Mouse (Mus musculus) megakaryocyte progenitor cell, adult 5-6 weeks (primary cell): ENCODE data around the gene Styk1. TPM values are rescaled to one million over a fixed set of nuclear protein-coding genes. Genes with fewer than 3 reads are reported as not detected.

Source experiments
- ATAC-seq: replicated peaks from 2 replicates; pipeline ENCODE4 v1.8.0; 2016; ENCODE audit warnings: mild to moderate bottlenecking, moderate TSS enrichment, inconsistent platforms; ENCODE audit not compliant: poor library complexity
- total RNA-seq, 2 experiments: library from RNA; stranded (forward) in 1 of 2; stranded (reverse) in 1 of 2; fragments of 157-497, 149-512 nt in 1 of 2; fragments of 200-1000 nt in 1 of 2; gene quantifications; 2 replicates each; pipeline versions ENCODE4 v1.2.3 to v1.2.4; 2015 to 2017

Styk1 gene
- total RNA-seq, 2 experiments from 2014 or later, result 0.08 to 0.32 TPM

DNA sequence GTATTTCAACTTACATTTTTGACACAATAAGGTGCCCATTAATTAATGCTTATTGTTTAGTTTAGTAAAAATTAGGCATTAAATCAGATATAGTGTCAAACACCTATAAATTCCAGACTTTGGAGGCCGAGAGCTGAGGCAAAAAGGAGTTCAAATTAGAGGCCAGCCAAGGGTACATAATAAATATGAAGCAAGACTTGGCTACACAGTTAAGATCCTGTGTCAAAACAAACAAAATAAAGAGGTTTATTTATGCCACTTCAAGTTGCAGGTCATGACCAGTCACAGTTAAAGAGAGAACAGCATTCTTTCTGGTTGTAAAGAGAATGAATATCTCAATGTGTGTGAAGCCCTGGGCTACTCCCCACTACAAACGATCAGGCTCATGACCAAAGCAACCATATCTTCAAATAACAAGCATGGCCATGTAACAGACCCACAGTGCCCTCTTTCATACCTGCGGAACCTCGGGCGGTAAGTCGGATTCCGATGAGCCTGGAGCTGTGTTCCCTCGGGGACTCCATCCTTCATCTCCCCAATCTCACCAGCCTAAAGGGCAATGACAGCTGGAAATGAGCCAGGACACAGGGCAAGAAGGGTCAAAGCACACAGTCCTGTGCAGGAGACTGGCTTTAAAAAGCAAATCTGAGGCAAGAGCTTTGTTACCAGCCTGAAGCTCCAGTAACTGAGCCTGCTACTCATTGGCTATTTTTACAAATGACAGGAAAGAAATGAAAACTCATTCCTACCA lies 16.6 kb upstream of the Styk1 start:
- no peak for ATAC-seq

DNA sequence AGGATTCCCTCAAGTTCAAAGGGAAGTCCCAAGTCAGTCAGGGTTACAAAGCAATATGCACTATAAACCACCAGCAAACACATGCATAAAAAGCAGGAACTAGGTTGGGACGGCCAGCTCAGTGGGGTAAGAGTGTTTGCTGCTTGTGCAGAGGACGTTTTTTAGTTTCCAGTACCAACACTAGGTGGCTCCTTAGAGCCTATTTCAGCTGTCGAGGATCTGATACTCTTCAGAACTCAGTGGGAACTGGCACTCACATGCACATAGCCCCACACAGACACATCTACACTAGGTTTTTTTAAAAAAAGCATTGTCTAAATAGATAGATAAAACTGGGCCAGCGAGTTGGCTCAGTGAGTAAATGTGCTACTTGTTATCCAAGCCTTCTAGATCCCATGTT lies 13.7 kb upstream of the Styk1 start:
- peak; percentile 69 for ATAC-seq

DNA sequence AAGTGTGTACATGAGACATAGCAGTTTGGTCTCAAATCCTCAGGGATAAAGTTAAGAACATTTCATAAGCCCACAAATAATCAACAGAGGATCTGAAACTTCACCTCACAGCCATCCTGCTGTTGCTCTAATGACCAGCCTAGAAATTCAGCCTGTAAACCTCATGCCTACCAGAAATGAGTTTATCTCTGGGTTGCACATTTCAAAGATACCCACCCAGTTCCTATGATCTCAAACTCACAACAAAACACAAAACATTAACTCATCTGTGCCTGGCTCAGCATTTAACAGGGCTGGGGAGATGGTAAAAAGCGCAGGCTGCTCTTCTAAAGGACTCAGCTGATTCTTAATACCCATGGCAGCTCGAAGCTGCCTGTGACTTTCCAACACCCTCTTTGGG lies 11.0 kb upstream of the Styk1 start:
- ATAC-seq, result peak; percentile 58

DNA sequence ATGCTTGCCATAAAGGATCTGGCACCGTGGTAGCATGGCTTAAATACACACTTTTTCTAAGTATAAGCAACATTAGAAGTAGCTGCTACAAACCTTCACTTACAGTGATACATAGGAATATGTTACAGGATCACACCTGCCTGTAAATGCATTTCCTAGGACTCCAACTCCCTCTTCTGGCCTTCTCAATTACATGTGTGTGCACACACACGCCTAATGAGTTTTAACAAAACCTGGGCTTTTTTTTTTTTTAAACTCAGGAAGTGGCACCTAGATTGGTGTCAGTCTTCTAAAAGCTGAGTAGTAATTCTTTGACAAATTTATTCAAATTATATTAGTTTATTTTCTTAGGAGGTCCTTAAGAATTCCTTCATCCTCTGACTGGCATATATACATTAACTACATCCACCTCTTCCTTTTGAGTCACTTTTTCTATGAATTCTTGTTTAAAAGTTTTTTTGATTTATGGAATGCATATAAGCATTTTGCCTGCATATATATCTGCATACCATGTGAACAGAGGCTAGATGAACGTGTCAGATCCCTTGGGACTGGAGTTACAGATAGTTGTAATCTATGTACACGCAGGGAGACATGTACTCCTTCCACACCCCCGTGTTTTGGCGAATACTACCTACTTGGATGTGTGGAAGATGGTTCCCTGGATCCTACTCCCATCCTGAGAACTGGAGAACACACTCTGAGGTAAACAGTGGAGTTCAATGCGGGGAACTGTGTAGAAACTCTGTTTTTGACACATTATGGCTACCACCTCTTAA lies 9.8 kb upstream of the Styk1 start:
- ATAC-seq, result no peak

DNA sequence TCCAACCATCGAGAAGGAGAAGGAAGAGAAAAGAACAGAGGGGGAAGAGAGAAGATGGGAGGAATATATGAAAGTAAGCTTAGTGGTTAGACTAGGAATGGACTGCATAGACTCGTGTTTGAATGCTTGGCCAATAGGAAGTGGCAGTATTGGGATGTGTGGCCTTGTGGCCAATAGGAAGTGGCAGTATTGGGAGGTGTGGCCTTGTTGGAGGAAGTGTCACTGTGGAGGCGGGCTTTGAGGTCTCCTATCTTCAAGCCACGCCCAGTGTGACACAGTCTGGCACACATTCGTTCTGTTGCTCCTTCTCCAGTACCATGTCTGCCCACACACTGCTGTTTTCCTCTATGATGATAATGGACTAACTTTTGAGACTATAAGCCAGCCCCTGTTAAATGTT lies 7.3 kb upstream of the Styk1 start:
- peak; percentile 57 for ATAC-seq

DNA sequence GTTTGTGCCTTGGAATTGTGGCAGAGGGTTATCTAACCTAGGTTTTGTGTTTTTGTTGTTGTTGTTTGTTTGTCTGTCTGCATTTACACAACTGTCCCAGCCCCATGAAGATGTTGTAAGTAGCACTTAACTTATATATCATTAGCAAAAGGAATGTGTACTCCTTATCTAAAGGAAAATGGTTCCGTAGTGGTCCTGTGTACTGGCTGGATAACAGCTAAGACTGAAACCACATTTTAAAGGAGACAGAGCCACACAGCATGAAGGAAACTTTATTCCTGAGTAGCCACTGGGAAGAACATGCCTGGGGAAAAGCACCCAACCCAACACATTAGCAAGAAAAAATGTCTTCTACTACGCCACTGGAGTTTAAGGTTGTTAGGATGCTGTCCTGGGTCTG lies 6.1 kb upstream of the Styk1 start:
- ATAC-seq, result peak; percentile 21; the same call in 1 of the 2 replicates

DNA sequence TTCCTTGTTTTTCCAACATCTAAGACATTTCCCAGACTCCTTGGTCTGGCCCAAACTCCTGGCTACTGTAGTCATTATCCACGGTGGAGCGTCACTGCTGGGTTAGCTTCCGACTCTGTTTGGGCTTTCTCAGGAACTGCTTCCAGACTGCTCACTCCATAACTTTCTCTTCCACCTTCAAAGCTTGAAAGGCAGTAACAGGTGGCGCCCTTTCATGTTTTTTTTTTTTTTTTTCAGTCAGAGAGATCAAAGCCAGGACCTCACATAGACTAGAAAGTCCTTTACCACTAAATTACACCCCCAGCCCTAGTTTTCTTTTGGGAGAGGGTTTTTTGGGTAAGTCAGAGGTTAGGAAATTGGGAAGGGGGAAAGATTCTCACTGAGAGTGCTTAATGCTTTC lies 1.5 kb upstream of the Styk1 start:
- ATAC-seq, result no peak

DNA sequence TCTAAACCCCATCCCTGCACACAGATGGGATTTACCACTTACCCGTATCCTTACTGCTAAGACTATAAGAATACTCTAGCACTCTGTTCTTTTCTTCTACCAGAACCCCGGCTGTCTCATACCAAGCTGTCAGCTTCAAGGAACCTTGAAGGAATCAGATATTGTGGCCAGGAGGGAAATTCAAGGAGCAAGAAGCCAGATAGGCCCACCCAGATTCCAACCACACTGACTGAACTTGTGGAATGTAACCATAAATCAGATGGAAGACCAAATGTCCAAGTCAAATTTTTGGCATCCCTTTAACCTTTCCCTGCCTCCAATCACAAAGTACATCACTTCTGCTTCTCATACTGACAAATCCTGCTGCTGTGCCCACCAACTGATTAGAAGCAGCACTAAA lies 6.4 kb downstream of the Styk1 start:
- no peak for ATAC-seq

DNA sequence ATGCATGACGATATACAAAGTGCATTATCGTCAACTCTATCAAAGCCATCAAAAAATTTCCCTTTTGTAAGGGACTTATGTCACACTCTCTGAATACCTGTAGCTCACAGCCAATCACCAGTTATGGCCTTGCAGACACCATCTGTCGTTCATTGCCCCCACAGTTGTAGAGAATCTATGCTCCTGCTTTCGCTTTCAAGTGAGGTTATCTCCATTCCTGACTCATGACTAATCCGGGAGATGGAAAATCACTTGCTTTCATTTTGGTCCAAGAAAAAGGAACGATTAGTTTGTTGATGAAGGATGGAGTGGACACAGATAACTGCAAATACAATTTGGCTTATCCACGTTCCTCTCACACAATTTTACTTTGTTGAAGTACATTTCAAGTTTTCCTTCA lies 9.1 kb downstream of the Styk1 start:
- ATAC-seq, result no peak

DNA sequence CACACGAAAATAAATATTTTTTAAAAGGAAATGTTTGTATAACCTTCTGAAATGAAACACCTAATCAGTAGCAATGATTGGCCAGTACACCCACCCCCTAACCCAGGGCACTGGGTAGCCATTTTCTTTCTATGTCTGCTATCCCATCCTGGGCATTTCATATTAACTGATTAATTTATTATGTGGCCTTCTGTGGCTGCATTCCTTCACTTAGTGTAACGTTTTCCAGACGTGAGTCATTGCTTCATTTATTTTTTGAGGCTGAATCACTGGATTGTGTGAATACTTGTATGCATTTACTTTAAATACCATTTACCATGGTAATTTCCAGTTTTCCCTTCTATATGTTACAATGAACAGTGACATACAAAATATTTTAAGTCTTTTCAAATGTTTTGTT lies 13.3 kb downstream of the Styk1 start:
- no peak for ATAC-seq

DNA sequence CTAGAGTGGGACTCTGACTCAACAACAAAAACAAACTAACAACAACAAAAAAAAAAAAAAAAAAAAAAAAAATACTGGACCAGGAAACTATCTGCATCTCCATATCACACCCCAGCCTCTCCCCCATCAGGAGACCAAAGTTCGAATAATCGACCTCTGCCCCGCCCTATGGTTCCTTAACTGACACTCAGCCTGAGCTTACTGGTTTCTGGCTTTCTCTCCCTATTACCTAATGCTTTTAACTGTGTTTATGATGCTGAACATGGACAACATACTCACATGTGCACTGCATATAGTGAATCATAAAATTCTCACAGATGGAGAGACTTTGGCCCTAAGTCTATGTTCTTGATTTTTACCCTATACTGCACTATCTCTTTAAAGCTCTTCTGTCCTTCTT lies 14.1 kb downstream of the Styk1 start:
- ATAC-seq, result no peak

DNA sequence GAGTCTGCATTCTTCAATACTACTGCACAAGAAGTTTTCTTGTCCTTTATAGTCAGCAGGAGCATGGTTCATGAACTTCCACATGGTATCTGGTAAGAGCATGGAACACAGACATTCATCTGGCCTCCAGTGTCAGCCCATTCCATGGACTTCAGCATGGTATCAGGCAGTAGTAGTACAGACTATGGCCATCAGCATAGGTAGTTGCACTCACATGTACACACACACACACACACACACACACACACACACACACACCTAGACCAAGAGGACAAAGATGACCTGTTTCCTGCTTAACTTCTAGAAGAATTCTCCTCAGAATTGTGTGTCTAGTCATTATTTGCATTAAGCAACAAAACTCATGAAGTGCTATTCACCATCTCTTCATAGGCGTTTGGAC lies 14.6 kb downstream of the Styk1 start:
- no peak for ATAC-seq

DNA sequence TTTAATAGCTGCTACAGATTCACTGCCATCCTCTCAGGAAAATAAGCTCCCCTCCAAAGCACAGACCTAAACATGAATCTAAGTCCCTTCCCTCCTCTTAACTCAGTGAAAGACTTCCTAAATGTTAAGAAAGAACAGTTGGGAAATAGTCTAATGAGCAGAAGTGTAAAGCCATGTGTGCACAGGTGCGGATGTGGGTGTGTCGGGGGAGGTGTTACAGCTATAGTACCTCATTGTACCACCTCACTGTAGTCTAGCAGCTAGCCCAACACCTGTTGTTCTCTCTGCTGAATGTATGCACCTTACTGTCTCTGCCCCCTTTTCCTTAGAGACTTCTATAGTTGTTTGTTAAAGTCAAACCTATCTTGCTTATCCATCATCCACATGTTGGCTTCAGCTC lies 26.3 kb downstream of the Styk1 start:
- ATAC-seq, result no peak

DNA sequence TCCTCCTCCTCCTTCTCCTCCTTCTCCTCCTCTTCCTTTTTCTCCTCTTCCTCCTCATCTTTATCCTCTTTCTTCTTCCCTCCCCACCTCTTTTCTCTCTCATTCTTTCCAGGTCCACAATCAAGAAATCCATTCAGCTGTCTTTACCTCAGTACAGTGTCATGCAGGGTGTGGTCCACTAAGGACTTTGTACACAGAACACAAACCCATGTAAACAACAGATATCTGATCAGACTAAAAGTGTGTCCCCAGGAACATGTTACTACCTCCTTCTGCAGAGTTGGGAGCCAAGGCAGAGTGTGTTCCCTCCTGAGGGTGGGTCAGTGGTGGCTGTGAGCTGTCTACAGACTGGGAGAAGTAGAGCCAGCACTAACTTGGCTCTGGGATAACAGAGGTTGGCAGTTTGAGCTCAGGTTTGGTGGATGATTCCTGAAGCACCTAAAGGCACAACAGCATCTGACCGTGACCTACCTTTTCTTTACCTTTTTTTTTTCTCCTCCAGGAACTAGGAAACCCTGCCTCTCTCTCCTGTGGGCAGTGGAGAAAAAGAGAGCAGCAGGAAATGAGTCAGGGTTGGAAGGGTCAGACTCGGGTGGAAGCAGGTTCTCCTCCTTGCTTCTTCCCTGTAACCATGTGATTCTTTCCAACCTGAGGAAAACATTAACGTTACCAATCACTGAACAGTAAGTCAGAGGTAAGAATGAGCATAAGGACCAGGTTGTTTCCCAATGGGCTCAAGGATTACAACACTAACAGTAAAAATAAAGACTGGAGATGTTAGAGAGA lies 31.4 kb downstream of the Styk1 start:
- ATAC-seq, result no peak

DNA sequence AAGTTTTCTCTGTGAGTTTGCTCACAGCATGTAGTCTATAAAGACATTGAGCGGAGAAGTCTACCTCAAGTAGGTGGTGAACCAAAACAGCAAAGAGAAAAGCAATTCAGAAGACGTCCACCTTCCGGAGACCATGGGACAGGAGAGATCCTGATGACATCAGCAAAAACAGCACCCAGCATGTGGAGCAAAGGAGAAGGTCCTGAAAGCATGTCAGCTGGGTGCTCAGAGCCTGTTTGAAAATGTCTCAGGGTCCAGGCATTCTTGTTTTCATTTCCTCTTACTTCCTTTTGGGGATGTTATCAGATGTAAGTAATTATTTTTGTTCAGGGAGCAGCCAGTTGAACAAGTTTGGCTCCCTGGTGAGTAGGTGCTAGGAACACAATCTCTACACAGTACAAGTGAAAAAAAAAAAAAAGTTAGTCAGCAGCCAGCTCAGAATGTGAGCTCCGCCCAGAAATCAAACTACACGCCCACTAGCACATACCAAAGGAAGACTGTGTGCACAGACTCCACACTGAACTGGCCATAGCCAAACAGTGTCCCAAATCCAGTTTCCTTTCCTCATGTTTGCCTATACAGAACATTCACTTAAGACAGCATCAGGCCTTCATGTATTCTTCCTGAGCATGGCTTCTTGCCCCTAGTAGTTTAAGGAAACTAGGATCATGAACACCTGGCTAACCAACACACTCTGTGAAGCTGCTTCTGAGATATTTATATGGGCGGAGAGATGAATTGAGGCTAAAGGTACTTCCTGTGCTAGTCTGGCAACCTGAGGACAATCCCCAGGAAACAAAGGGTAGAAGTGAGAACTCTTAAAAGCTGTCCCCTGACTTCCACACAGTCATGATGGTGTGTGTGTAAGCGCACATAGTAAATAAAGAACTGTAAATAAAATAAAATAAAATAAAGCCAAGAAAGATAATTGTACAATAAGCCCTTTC lies 37.0 kb downstream of the Styk1 start:
- ATAC-seq, result peak; percentile 52; the same call in 1 of the 2 replicates

DNA sequence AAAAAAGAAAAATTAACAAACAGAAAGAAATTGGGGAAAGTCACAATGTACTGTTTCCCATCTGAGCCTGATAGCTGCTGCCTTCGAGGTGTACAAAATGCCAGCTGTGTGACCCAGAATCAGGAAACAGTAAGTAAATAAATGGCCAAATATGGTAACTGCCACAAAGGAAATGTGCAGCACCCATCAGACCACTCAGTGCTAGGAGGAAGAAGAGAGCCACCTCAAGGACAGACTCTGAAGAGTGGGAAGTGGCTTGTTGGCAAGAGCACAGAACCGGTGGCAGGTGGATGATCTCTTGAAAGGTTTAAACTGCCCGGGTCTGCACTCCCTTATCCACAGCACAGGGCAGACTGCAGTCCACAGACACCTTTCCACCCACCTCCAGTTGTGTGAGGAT lies 45.4 kb downstream of the Styk1 start:
- ATAC-seq, result peak; percentile 86

DNA sequence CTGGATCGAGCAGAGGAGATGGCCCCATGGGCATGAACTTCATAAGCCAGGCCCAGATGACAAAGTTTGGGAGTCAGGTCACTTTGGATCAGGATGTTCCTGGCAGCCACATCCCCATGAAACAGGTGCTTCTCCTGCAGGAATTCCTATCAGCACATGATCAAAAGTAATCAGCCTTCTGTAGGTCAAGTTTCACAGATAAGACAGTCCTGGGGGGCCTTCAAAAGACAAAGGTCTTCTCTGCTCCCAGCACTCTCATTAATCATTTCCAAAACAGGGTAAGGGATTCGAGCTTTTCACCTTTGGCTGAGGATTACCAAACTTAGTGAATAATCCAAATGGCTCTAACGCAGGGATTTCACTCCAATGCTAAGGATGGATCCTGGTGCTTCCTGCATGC lies 48.6 kb downstream of the Styk1 start:
- ATAC-seq, result no peak

DNA sequence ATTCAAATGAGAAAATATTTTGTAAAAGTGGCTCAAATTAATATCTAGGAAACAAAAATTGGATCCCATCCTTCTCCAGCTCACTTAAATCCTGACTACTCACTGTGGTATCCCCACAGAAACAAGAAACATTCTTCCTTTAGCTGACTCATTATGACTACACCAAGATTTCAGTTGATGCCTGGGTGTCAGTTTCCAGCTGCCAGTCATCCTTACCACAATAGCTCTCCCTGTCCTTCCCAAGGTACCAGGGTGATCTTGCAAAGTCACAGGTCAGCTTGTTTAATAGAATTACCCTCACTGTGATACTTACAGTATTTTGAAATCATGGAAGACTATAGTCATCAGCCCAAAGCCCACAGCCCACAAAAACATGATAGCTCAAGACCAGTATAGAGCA lies 54.9 kb downstream of the Styk1 start:
- peak; percentile 75 for ATAC-seq

DNA sequence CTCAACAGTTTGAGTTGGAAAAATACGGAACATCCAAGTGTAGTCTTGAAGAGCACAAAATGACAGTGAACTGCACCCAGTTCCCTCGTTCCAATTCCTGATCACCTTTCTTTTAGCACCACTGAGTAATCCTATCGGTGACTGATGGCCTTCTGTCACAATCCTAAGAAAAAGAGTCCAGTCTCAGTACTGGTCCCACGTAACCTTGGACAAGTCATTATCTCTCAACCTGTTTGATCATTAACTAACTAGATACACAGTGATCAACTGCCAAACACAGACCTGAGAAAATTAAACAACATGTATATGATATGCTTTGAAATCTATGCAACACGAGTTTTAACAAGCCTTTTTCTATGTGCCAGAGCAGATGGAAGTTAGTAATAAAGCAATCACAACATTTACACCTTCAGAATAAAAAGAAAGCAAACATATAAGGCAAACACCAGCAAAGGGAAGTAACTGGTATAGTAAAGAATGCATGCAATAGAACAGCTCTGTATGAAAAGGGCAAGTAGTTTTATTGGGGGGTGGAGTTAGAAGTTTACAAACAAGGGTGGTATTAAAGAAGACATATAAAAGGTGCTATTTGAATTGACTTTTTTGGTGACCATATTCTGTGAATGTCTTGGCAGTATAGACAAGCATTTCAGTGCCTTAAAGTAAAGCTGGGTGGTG lies 58.8 kb downstream of the Styk1 start:
- no peak for ATAC-seq

DNA sequence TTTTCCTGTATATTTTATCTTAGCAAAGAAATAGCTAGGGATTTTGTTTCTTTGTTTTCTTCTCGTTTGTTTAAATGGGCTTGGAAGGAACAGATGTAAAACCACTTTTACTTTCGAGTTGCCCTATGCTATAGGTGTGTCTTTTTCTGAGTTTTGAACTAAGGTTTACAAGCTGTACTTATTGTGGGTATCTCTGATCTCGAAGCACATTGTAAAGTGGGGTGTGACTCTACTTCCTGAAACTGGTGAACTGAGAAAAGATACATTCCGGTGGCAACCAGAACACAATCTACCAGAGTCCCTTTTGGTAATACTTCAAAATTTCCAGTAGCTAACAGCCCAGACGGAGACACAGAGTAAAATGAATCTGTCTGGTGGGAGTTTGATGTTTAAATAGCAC lies 59.5 kb downstream of the Styk1 start:
- ATAC-seq, result no peak
